Mouse (Mus musculus): ENCODE results near the gene Slc4a4.

- TF ChIP-seq POLR2A (IDR thresholded peaks at IDR 0.05; ENCODE audit: insufficient read length, low read depth) (no peak), MYOG (IDR thresholded peaks at IDR 0.05; ENCODE audit: control insufficient read depth in 1 of 3, insufficient read depth in 1 of 3, insufficient read length in 2 of 3, low read depth in 2 of 3) (no peak)
Observed at GRCm38 (mm10) chr5:88886668-88887555, at the start of gene Slc4a4.
